Mouse (Mus musculus): ENCODE measurements around the gene Gipr.

- no peak for TF ChIP-seq CTCF (IDR thresholded peaks at IDR 0.05)
- no peak for TF ChIP-seq POLR2A (IDR thresholded peaks at IDR 0.05; ENCODE audit: insufficient read depth, low read depth, low read length)
Measured at GRCm38 (mm10) chr7:19109565-19109964, 56.4 kb downstream of the Gipr start.

Data from heart, adult 2 months (tissue).